Mouse (Mus musculus) olfactory bulb, adult 2 months (tissue): Measurements from ENCODE around the gene Abl2.

Experiments
- CTCF ChIP-seq: fragments of 200-500 bp; IDR thresholded peaks from 2 replicates; pipeline ENCODE4 v1.5.1; 2012; ENCODE audit warnings: low read depth, mild to moderate bottlenecking, low read length, moderate library complexity; ENCODE audit not compliant: insufficient read depth
- POLR2A ChIP-seq: fragments of 200-500 bp; IDR thresholded peaks from 2 replicates; pipeline ENCODE4 v1.6.1; 2012; ENCODE audit warnings: mild to moderate bottlenecking, low read depth, low read length, moderate library complexity; ENCODE audit not compliant: insufficient read depth

DNA sequence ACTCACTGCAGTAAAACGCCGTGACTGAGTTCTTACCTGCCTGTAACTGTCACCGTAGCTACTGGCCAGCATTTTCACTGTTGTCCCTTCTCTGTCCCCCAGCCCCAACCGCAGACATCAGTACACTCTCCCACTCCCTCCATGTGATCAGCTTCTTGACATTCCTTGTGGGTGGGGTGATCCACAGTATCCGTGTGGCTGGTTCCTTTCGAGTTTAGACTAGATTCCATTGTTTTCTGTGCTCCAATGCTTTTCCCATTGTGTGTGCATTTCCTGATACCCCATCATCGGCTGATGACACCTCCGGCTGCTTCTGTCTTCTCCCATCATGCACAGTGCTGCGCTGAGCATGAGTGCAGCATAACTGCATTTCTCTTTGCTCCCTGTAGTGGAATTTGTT, 92.0 kb downstream of the Abl2 start:
- TF ChIP-seq CTCF (no peak), POLR2A (no peak)
